ENCODE assay signal across 8 mouse cellular contexts in the genomic region with DNA sequence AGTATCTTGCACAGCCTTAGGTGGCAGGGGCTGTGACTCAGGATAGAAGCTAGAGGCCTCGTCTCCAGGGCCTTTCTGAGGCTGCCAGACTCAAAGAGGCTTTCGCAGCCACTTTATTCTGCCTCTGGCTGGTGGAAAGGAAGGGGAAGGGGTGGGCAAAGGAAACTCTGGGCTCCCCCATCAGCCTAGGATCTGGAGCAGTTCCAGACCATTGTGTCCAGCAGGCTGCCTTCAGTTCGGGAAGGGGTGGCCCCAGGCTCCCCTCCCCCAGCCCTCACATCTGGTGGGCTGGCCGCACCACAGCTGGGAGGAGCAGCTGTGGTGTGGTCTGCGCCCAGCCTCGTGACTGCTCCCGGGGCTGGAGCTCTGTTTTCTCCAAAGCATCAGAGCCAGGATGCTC. TPM values are rescaled to one million over a fixed set of nuclear protein-coding genes. Genes with fewer than 3 reads are reported as not detected.
DNase-seq lines count a peak whose midpoint lies in the region; ATAC-seq and TF ChIP-seq lines count a peak whose summit lies in the region.

No protein-coding gene starts in this region.

- peaks cover 75% of the 10 kb centered on the region for H3K4me1 ChIP-seq in embryonic facial prominence, embryonic 15.5 days
- peaks cover 21% of the 10 kb centered on the region for H3K4me1 ChIP-seq in hindbrain, embryonic 14.5 days (replicated peaks; ENCODE audit: control insufficient read depth, insufficient read depth, low read length)
- H3K4me1 ChIP-seq in liver, embryonic 12.5 days: peaks cover 21% of the 10 kb centered on the region; the same call in 1 of the 2 replicates
- peaks cover 63% of the 10 kb centered on the region for H3K4me1 ChIP-seq in stomach, embryonic 16.5 days (ENCODE audit: control insufficient read depth, insufficient read depth, low read length)

- TF ChIP-seq CTCF in left cerebral cortex, adult 2 months (IDR thresholded peaks at IDR 0.05): no peak

- intact Hi-C loops in left cerebral cortex, adult 2 months (cut with DNase I): loop anchor here (5.0 to 10.0 kb wide), 2 partner anchors 754 to 847 kb away; partner anchors contain the start of gene Eif4b

- H3K4me2 ChIP-seq in embryonic facial prominence, embryonic 15.5 days (replicated peaks): peak overlapping the region; percentile 37
- no peak overlapping the region for H3K4me2 ChIP-seq in hindbrain, embryonic 14.5 days (replicated peaks)
- no peak overlapping the region for H3K4me2 ChIP-seq in liver, embryonic 12.5 days
- peak overlapping the region; percentile 43 for H3K4me2 ChIP-seq in stomach, embryonic 16.5 days (ENCODE audit: low read depth, low read length)

- H3K36me3 ChIP-seq in embryonic facial prominence, embryonic 15.5 days: peaks cover 24% of the 10 kb centered on the region
- H3K36me3 ChIP-seq in hindbrain, embryonic 14.5 days (replicated peaks; ENCODE audit: control insufficient read depth, insufficient read depth): 0 out of 2 replicates have a peak, but pooled peaks cover 6% of the 10 kb centered on the region
- peaks cover 10% of the 10 kb centered on the region; the same call in 1 of the 2 replicates for H3K36me3 ChIP-seq in liver, embryonic 12.5 days
- H3K36me3 ChIP-seq in stomach, embryonic 16.5 days (ENCODE audit: control insufficient read depth, insufficient read depth, low read length): peaks cover 21% of the 10 kb centered on the region

- no peaks in the 10 kb centered on the region for H3K27me3 ChIP-seq in embryonic facial prominence, embryonic 15.5 days
- H3K27me3 ChIP-seq in hindbrain, embryonic 14.5 days (ENCODE audit: control insufficient read depth, insufficient read depth, low read length): peaks cover 8% of the 10 kb centered on the region
- H3K27me3 ChIP-seq in liver, embryonic 12.5 days (replicated peaks): peaks cover 59% of the 10 kb centered on the region
- H3K27me3 ChIP-seq in stomach, embryonic 16.5 days (ENCODE audit: control insufficient read depth, insufficient read depth, low read length): no peaks in the 10 kb centered on the region

- no peaks in the 10 kb centered on the region for H3K9me3 ChIP-seq in embryonic facial prominence, embryonic 15.5 days (replicated peaks)
- H3K9me3 ChIP-seq in hindbrain, embryonic 14.5 days (ENCODE audit: control insufficient read depth, low read length): no peaks in the 10 kb centered on the region
- no peaks in the 10 kb centered on the region for H3K9me3 ChIP-seq in liver, embryonic 12.5 days (replicated peaks)
- H3K9me3 ChIP-seq in stomach, embryonic 16.5 days (replicated peaks; ENCODE audit: control insufficient read depth, low read length): no peaks in the 10 kb centered on the region

- no peak for DNase-seq in left cerebral cortex, adult 2 months (ENCODE audit: extremely low spot score in 1 of 2, low spot score in 2 of 2)
- DNase-seq in left cerebral cortex, adult 18-20 months (ENCODE audit: low spot score in 2 of 2): no peak
- DNase-seq in hindbrain, embryonic 14.5 days (ENCODE audit: low spot score): no peak
- DNase-seq in cerebellum, adult 18-20 months: no peak

- H3K27ac ChIP-seq in left cerebral cortex, adult 2 months: peak overlapping the region; percentile 72
- H3K27ac ChIP-seq in embryonic facial prominence, embryonic 15.5 days (replicated peaks): peak overlapping the region; percentile 87
- 0 out of 2 replicates have a peak overlapping the region, but pooled peaks have one; percentile 26 for H3K27ac ChIP-seq in hindbrain, embryonic 14.5 days
- 0 out of 2 replicates have a peak overlapping the region, but pooled peaks have one; percentile 49 for H3K27ac ChIP-seq in liver, embryonic 12.5 days
- H3K27ac ChIP-seq in stomach, embryonic 16.5 days (ENCODE audit: low read length): peak overlapping the region; percentile 88

- no peak overlapping the region for H3K9ac ChIP-seq in embryonic facial prominence, embryonic 15.5 days
- no peak overlapping the region for H3K9ac ChIP-seq in hindbrain, embryonic 14.5 days
- H3K9ac ChIP-seq in liver, embryonic 12.5 days: no peak overlapping the region
- H3K9ac ChIP-seq in stomach, embryonic 16.5 days (ENCODE audit: low read length): peak overlapping the region; percentile 34

- peak overlapping the region; percentile 23; the same call in 1 of the 2 replicates for H3K4me3 ChIP-seq in left cerebral cortex, adult 2 months
- no peak overlapping the region for H3K4me3 ChIP-seq in embryonic facial prominence, embryonic 15.5 days (replicated peaks)
- H3K4me3 ChIP-seq in hindbrain, embryonic 14.5 days (replicated peaks; ENCODE audit: low read length): no peak overlapping the region
- no peak overlapping the region for H3K4me3 ChIP-seq in liver, embryonic 12.5 days
- H3K4me3 ChIP-seq in stomach, embryonic 16.5 days (replicated peaks; ENCODE audit: low read length): peak overlapping the region; percentile 13; the same call in 1 of the 2 replicates

- ATAC-seq in embryonic facial prominence, embryonic 15.5 days (ENCODE audit: insufficient number of reproducible peaks, low FRiP score, low TSS enrichment, low read depth): peak; percentile 73; the same call in 1 of the 2 replicates
- no peak for ATAC-seq in hindbrain, embryonic 14.5 days (ENCODE audit: low FRiP score)
- ATAC-seq in liver, embryonic 12.5 days: no peak
- ATAC-seq in stomach, embryonic 16.5 days (ENCODE audit: insufficient read depth, low FRiP score): peak; percentile 62
- no peak for ATAC-seq in cerebellum, adult (ENCODE audit: insufficient number of reproducible peaks, low FRiP score, low TSS enrichment)

- WGBS in embryonic facial prominence, embryonic 15.5 days: 12% methylated on average over 7 of the region's 7 CpGs
- WGBS in hindbrain, embryonic 14.5 days: 11% methylated on average over 7 of the region's 7 CpGs
- WGBS in liver, embryonic 12.5 days (ENCODE audit: insufficient replicate concordance): 27% methylated on average over 7 of the region's 7 CpGs
- WGBS in stomach, embryonic 16.5 days: 26% methylated on average over 7 of the region's 7 CpGs

RNA-seq across cellular contexts. Expression of gene Grasp, which starts 4.0 kb away (rescaled TPM):
- 100 to 1,000 TPM in 1 of 2 experiments, 10 to 100 TPM in 1; 89.7 to 107 TPM for total RNA-seq in left cerebral cortex, adult 2 months (2021)
- total RNA-seq in left cerebral cortex, adult 18-20 months (2021): 100 to 1,000 TPM in 1 of 2 experiments, 10 to 100 TPM in 1; 77.7 to 111 TPM
- polyA plus RNA-seq in embryonic facial prominence, embryonic 15.5 days (2015; fragmentation: Nextera tagmentation; extraction: Ambion mirVana): 11.4 and 15.1 TPM in 2 replicates
- polyA plus RNA-seq in hindbrain, embryonic 14.5 days (2014; fragmentation: Nextera tagmentation; extraction: Ambion mirVana): 1.6 and 2.5 TPM in 2 replicates
- polyA plus RNA-seq in liver, embryonic 12.5 days (2016; fragmentation: Nextera tagmentation; extraction: Ambion mirVana): 0.81 and 1.3 TPM in 2 replicates
- polyA plus RNA-seq in stomach, embryonic 16.5 days (2015; fragmentation: Nextera tagmentation; extraction: Ambion mirVana): 2.1 and 2.7 TPM in 2 replicates

RNA-seq across cellular contexts. Expression of gene Nr4a1, which starts 26.1 kb away (rescaled TPM):
- 100 to 1,000 TPM; 155 to 210 TPM for total RNA-seq in left cerebral cortex, adult 2 months (2021)
- 100 to 1,000 TPM; 171 to 181 TPM for total RNA-seq in left cerebral cortex, adult 18-20 months (2021)
- polyA plus RNA-seq in embryonic facial prominence, embryonic 15.5 days (2015; fragmentation: Nextera tagmentation; extraction: Ambion mirVana): 16.0 and 16.4 TPM in 2 replicates
- polyA plus RNA-seq in hindbrain, embryonic 14.5 days (2014; fragmentation: Nextera tagmentation; extraction: Ambion mirVana): 5.0 and 5.1 TPM in 2 replicates
- 0.83 and 1.0 TPM in 2 replicates for polyA plus RNA-seq in liver, embryonic 12.5 days (2016; fragmentation: Nextera tagmentation; extraction: Ambion mirVana)
- 12.9 and 13.3 TPM in 2 replicates for polyA plus RNA-seq in stomach, embryonic 16.5 days (2015; fragmentation: Nextera tagmentation; extraction: Ambion mirVana)

RNA-seq across cellular contexts. Expression of gene Acvr1b, which starts 54.1 kb away (rescaled TPM):
- total RNA-seq in left cerebral cortex, adult 2 months (2021): 100 to 1,000 TPM; 102 to 114 TPM
- 100 to 1,000 TPM; 102 to 112 TPM for total RNA-seq in left cerebral cortex, adult 18-20 months (2021)
- polyA plus RNA-seq in embryonic facial prominence, embryonic 15.5 days (2015; fragmentation: Nextera tagmentation; extraction: Ambion mirVana): 10.5 and 11.4 TPM in 2 replicates
- 30.0 and 35.7 TPM in 2 replicates for polyA plus RNA-seq in hindbrain, embryonic 14.5 days (2014; fragmentation: Nextera tagmentation; extraction: Ambion mirVana)
- polyA plus RNA-seq in liver, embryonic 12.5 days (2016; fragmentation: Nextera tagmentation; extraction: Ambion mirVana): 1.9 and 2.2 TPM in 2 replicates
- 11.6 and 12.1 TPM in 2 replicates for polyA plus RNA-seq in stomach, embryonic 16.5 days (2015; fragmentation: Nextera tagmentation; extraction: Ambion mirVana)

RNA-seq across cellular contexts. Expression of gene Atg101, which starts 56.1 kb away (rescaled TPM):
- 10 to 100 TPM; 41.9 to 44.5 TPM for total RNA-seq in left cerebral cortex, adult 2 months (2021)
- 10 to 100 TPM; 45.5 to 53.6 TPM for total RNA-seq in left cerebral cortex, adult 18-20 months (2021)
- 69.9 and 71.9 TPM in 2 replicates for polyA plus RNA-seq in embryonic facial prominence, embryonic 15.5 days (2015; fragmentation: Nextera tagmentation; extraction: Ambion mirVana)
- polyA plus RNA-seq in hindbrain, embryonic 14.5 days (2014; fragmentation: Nextera tagmentation; extraction: Ambion mirVana): 65.4 and 66.3 TPM in 2 replicates
- polyA plus RNA-seq in liver, embryonic 12.5 days (2016; fragmentation: Nextera tagmentation; extraction: Ambion mirVana): 31.5 and 31.7 TPM in 2 replicates
- 66.9 and 67.0 TPM in 2 replicates for polyA plus RNA-seq in stomach, embryonic 16.5 days (2015; fragmentation: Nextera tagmentation; extraction: Ambion mirVana)

Comparison
In these comparisons a context has a peak if more than half of its experiments do, and no peak if none do; other contexts are left out.
1. H3K27ac ChIP-seq: peak in every context shown above with its lines; median percentile 88 in stomach, embryonic 16.5 days; 87 in embryonic facial prominence, embryonic 15.5 days; 72 in left cerebral cortex, adult 2 months; 49 in liver, embryonic 12.5 days; 26 in hindbrain, embryonic 14.5 days.
2. H3K4me3 ChIP-seq: peak in left cerebral cortex, adult 2 months (single experiment) and stomach, embryonic 16.5 days (single experiment); none in embryonic facial prominence, embryonic 15.5 days (single experiment), hindbrain, embryonic 14.5 days (single experiment) and liver, embryonic 12.5 days (single experiment).
3. ATAC-seq: peak in embryonic facial prominence, embryonic 15.5 days (single experiment) and stomach, embryonic 16.5 days (single experiment); none in hindbrain, embryonic 14.5 days (single experiment), liver, embryonic 12.5 days (single experiment) and cerebellum, adult (single experiment).
4. H3K4me2 ChIP-seq: peak in embryonic facial prominence, embryonic 15.5 days (single experiment) and stomach, embryonic 16.5 days (single experiment); none in hindbrain, embryonic 14.5 days (single experiment) and liver, embryonic 12.5 days (single experiment).